Mouse (Mus musculus) heart, embryonic 13.5 days (tissue): ENCODE measurements around the gene Slc22a17. TPM values are rescaled to one million over a fixed set of nuclear protein-coding genes. Genes with fewer than 3 reads are reported as not detected.
A peak's percentile ranks its signal among the peaks of the same experiment; 100 is the strongest.

Experiments
- microRNA counts: library from miRNA; unstranded; fragments of <30 nt; microRNA quantifications from one replicate; lab custom pipeline; 2016
- microRNA-seq: library from miRNA; unstranded; fragments of <30 nt; microRNA quantifications from one replicate; pipeline ENCODE4, GENCODE M21; 2016
- polyA plus RNA-seq: library from polyadenylated mRNA; unstranded; fragments of >200 nt; fragmentation: Nextera tagmentation; extraction: Ambion mirVana; gene quantifications from 2 replicates; pipeline ENCODE4 v1.2.1, GENCODE M21; 2015

Gene Slc22a17
- polyA plus RNA-seq, 1 experiment from 2014 or later, result 33.9 TPM

MicroRNAs within 50 kb of the gene (microRNA counts, 519-probe panel; counts per million panel counts)
- microRNA mmu-miR-208a (lab: Ali Mortazavi, UCI), result 7,310 counts per million, percentile 99 among the panel's probes with 10 or more counts

Small RNAs within 50 kb of the gene (microRNA-seq; reads per million reads assigned to microRNA genes)
- gene Mir208a, result 8,839 reads per million, percentile 94 among the genes with 10 or more reads in this experiment

Other genes starting within 250 kb of the Slc22a17 start
- gene 1700123O20Rik, start 226.9 kb downstream of the Slc22a17 start, polyA plus RNA-seq, result 48.1 and 49.2 TPM in 2 replicates
- gene Acin1, start 226.2 kb downstream of the Slc22a17 start, polyA plus RNA-seq, result 81.2 and 85.3 TPM in 2 replicates
- gene Gm29776, start 214.3 kb downstream of the Slc22a17 start, polyA plus RNA-seq, result 0.16 and 0.18 TPM in 2 replicates
- 0.11 TPM in 1 of 2 replicates, not detected in the other for gene Cebpe, start 201.0 kb downstream of the Slc22a17 start, polyA plus RNA-seq
- gene Slc7a8, start 131.2 kb downstream of the Slc22a17 start, polyA plus RNA-seq, result 3.4 and 4.0 TPM in 2 replicates
- not detected in 2 replicates for gene Rnf212b, start 99.0 kb downstream of the Slc22a17 start, polyA plus RNA-seq
- 5.3 and 8.0 TPM in 2 replicates for gene Homez, start 42.2 kb downstream of the Slc22a17 start, polyA plus RNA-seq
- gene Ppp1r3e, start 35.6 kb downstream of the Slc22a17 start, polyA plus RNA-seq, result 1.1 and 1.7 TPM in 2 replicates
- gene Bcl2l2, start 29.8 kb downstream of the Slc22a17 start, polyA plus RNA-seq, result 2.5 and 2.6 TPM in 2 replicates
- gene Gm20521, start 29.7 kb downstream of the Slc22a17 start, polyA plus RNA-seq, result not detected in 2 replicates
- 72.3 and 74.0 TPM in 2 replicates for gene Pabpn1, start 20.6 kb downstream of the Slc22a17 start, polyA plus RNA-seq
- 13.3 and 13.9 TPM in 2 replicates for gene Efs, start 13.0 kb upstream of the Slc22a17 start, polyA plus RNA-seq
- not detected in 2 replicates for gene Il25, start 19.6 kb upstream of the Slc22a17 start, polyA plus RNA-seq
- 0.49 and 0.98 TPM in 2 replicates for gene Cmtm5, start 23.1 kb upstream of the Slc22a17 start, polyA plus RNA-seq
- 1,796 and 1,858 TPM in 2 replicates for gene Myh6, start 53.8 kb upstream of the Slc22a17 start, polyA plus RNA-seq
- not detected in 2 replicates for gene Gm17428, start 63.8 kb upstream of the Slc22a17 start, polyA plus RNA-seq
- gene Myh7, start 81.5 kb upstream of the Slc22a17 start, polyA plus RNA-seq, result 3,662 and 3,747 TPM in 2 replicates
- gene Ngdn, start 102.3 kb upstream of the Slc22a17 start, polyA plus RNA-seq, result 56.8 and 58.2 TPM in 2 replicates
- gene Zfhx2, start 179.2 kb upstream of the Slc22a17 start, polyA plus RNA-seq, result 3.0 and 3.2 TPM in 2 replicates
- 13.8 and 15.9 TPM in 2 replicates for gene Thtpa, start 181.7 kb upstream of the Slc22a17 start, polyA plus RNA-seq
- 7.4 and 7.9 TPM in 2 replicates for gene Ap1g2, start 193.5 kb upstream of the Slc22a17 start, polyA plus RNA-seq
- gene Jph4, start 203.8 kb upstream of the Slc22a17 start, polyA plus RNA-seq, result 0.31 and 0.32 TPM in 2 replicates